Mouse (Mus musculus) limb, embryonic 10.5 days (tissue): Measurements from ENCODE around the gene Osgin1. TPM values are rescaled to one million over a fixed set of nuclear protein-coding genes. Genes with fewer than 3 reads are reported as not detected.
A peak's percentile ranks its signal among the peaks of the same experiment; 100 is the strongest.

Source experiments
- DNase-seq: peaks from one replicate; pipeline ENCODE4 v3.0.0-alpha.2; 2017; ENCODE audit warnings: low spot score
- H3K27ac ChIP-seq: fragments of 300-500 bp; sonication (generic); 2 replicates; pipeline ENCODE4 v1.5.1; 2016; ENCODE audit warnings: mild to moderate bottlenecking
- H3K27me3 ChIP-seq: fragments of 300-500 bp; sonication (generic); 2 replicates; pipeline ENCODE4 v1.6.1; 2016; ENCODE audit warnings: low read depth, mild to moderate bottlenecking; ENCODE audit not compliant: poor library complexity, severe bottlenecking
- H3K36me3 ChIP-seq: fragments of 300-500 bp; sonication (generic); 2 replicates; pipeline ENCODE4 v1.6.1; 2016; ENCODE audit warnings: mild to moderate bottlenecking, moderate library complexity
- H3K4me1 ChIP-seq: fragments of 300-500 bp; sonication (generic); 2 replicates; pipeline ENCODE4 v1.6.1; 2016
- H3K4me3 ChIP-seq: fragments of 300-500 bp; sonication (generic); 2 replicates; pipeline ENCODE4 v1.5.1; 2016; ENCODE audit warnings: mild to moderate bottlenecking, moderate library complexity
- H3K9me3 ChIP-seq: fragments of 300-500 bp; sonication (generic); replicated peaks from 2 replicates; pipeline ENCODE4 v1.6.1; 2016; ENCODE audit warnings: mild to moderate bottlenecking
- WGBS: fragments of 180-500 bp; shearing (Covaris S2); methylation state at CpG from one replicate; pipeline ENCODE4 v1.1.7; 2016; 5-methylcytosine and 5-hydroxymethylcytosine counted together
- polyA plus RNA-seq: library from polyadenylated mRNA; unstranded; fragments of >200 nt; fragmentation: Nextera tagmentation; extraction: Ambion mirVana; gene quantifications from 2 replicates; pipeline ENCODE4 v1.2.1, GENCODE M21; 2016

Osgin1 gene
- polyA plus RNA-seq, 1 experiment from 2014 or later, result 0.34 TPM

- no peak for DNase-seq
- Histone ChIP-seq H3K9me3 (no peaks in the 10 kb centered on the region), H3K27ac (no peak overlapping the region), H3K4me1 (peaks cover 36% of the 10 kb centered on the region), H3K36me3 (no peaks in the 10 kb centered on the region), H3K27me3 (peaks cover 33% of the 10 kb centered on the region), H3K4me3 (no peak overlapping the region)
- WGBS, result 80% methylated on average over 6 of the region's 6 CpGs
Measured at GRCm38 (mm10) chr8:119438876-119439275, 5.0 kb downstream of the Osgin1 start.

DNA sequence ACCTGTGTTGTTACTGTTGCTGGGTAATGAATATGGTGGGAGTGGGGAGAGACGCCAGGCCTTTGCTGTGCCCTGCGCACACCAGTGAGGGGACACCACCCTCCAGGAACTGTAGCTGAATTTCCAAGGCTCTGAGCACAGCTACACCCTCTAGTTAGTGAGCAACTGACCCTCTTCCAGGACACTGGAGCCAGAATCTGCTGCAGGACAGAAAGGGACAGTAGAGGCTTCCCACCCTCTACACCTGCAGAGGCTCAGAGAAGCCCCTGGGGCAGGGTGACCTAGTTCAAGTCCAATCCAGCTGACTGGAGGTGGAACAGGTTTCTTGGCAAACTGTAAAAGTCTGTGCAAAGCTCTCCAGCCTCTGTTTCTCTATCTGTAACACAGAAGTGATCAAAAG is 5.5 kb downstream of the Osgin1 start:
- no peak for DNase-seq
- Histone ChIP-seq H3K4me1 (peaks cover 36% of the 10 kb centered on the region), H3K27ac (no peak overlapping the region), H3K27me3 (peaks cover 33% of the 10 kb centered on the region), H3K36me3 (no peaks in the 10 kb centered on the region), H3K4me3 (no peak overlapping the region), H3K9me3 (no peaks in the 10 kb centered on the region)
- 98% methylated on average over 2 of the region's 2 CpGs for WGBS

- Histone ChIP-seq H3K9me3 (no peaks in the 10 kb centered on the region), H3K27ac (no peak overlapping the region), H3K4me3 (0 out of 2 replicates have a peak overlapping the region, but pooled peaks have one; percentile 28), H3K4me1 (peaks cover 36% of the 10 kb centered on the region), H3K27me3 (peaks cover 33% of the 10 kb centered on the region), H3K36me3 (no peaks in the 10 kb centered on the region)
- no peak for DNase-seq
- WGBS, result 60% methylated on average over 7 of the region's 7 CpGs
Measured at GRCm38 (mm10) chr8:119439893-119440249, 5.9 kb downstream of the Osgin1 start.

- Histone ChIP-seq H3K9me3 (no peaks in the 10 kb centered on the region), H3K27me3 (peaks cover 36% of the 10 kb centered on the region), H3K36me3 (no peaks in the 10 kb centered on the region), H3K27ac (0 out of 2 replicates have a peak overlapping the region, but pooled peaks have one; percentile 26), H3K4me3 (peak overlapping the region; percentile 28; the same call in 1 of the 2 replicates), H3K4me1 (peaks cover 36% of the 10 kb centered on the region)
- peak; percentile 82 for DNase-seq
- WGBS, result 11% methylated on average over 16 of the region's 16 CpGs
Measured at GRCm38 (mm10) chr8:119440250-119440951, 6.5 kb downstream of the Osgin1 start.

DNA sequence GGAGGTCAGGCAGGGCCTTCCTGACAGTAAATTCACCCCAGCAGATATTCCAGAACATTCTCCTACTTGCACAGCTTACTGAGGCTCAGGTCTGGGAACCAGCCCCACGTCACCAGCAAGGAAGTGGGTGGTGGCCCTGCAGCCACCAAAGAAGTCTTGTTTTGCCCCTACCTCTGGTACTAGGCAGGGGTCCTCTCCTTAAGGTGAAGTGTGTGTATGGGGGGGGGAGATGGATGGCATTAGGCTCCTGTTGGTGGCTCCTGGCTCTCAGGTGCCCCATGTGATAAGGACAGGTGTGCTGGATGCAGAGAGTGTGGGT is 7.0 kb downstream of the Osgin1 start:
- Histone ChIP-seq H3K4me3 (no peak overlapping the region), H3K27me3 (peaks cover 41% of the 10 kb centered on the region), H3K9me3 (no peaks in the 10 kb centered on the region), H3K36me3 (no peaks in the 10 kb centered on the region), H3K27ac (no peak overlapping the region), H3K4me1 (peaks cover 39% of the 10 kb centered on the region)
- 71% methylated on average over 1 of the region's 1 CpGs for WGBS
- no peak for DNase-seq

- Histone ChIP-seq H3K4me3 (no peak overlapping the region), H3K27ac (no peak overlapping the region), H3K36me3 (no peaks in the 10 kb centered on the region), H3K4me1 (peaks cover 39% of the 10 kb centered on the region), H3K9me3 (no peaks in the 10 kb centered on the region), H3K27me3 (peaks cover 42% of the 10 kb centered on the region)
- WGBS, result 67% methylated on average over 5 of the region's 5 CpGs
- DNase-seq, result no peak
Measured at GRCm38 (mm10) chr8:119442013-119442412, 8.1 kb downstream of the Osgin1 start.

DNA sequence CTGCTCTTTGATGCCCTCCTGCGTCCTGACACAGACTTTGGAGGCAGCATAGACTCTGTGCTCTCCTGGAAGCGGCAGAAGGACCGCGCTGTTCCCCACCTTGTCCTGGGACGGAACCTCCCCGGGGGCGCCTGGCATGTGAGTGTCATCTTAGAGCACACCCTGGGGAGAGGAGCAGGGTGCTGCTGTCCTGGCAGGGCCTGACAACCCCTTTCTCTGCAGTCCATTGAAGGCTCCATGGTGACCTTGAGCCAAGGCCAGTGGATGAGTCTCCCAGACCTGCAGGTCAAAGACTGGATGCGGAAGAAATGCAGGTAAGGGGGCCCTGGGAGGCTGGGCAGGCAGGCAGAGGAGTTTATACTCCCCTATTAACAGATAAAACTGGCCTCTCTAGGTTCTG is 9.0 kb downstream of the Osgin1 start:
- Histone ChIP-seq H3K27ac (no peak overlapping the region), H3K27me3 (peaks cover 51% of the 10 kb centered on the region), H3K4me3 (no peak overlapping the region), H3K36me3 (no peaks in the 10 kb centered on the region), H3K9me3 (no peaks in the 10 kb centered on the region), H3K4me1 (peaks cover 39% of the 10 kb centered on the region)
- 94% methylated on average over 8 of the region's 8 CpGs for WGBS
- DNase-seq, result no peak

GRCm38 (mm10) chr8:119446211-119446989 is 12.5 kb downstream of the Osgin1 start, which contains the start of gene Necab2:
Gene Necab2 (plus strand): TSS chr8:119446719.
- no peaks in the 10 kb centered on the region for H3K36me3 ChIP-seq
- peak; percentile 96 for DNase-seq
- H3K27ac ChIP-seq, result peak within 1 kb of the TSS; percentile 92
- peaks cover 62% of the 10 kb centered on the region for H3K27me3 ChIP-seq
- H3K9me3 ChIP-seq, result no peaks in the 10 kb centered on the region
- peaks cover 21% of the 10 kb centered on the region for H3K4me1 ChIP-seq
- H3K4me3 ChIP-seq, result peak within 1 kb of the TSS; percentile 80
- WGBS, result 2% methylated on average over 49 of the region's 52 CpGs

DNA sequence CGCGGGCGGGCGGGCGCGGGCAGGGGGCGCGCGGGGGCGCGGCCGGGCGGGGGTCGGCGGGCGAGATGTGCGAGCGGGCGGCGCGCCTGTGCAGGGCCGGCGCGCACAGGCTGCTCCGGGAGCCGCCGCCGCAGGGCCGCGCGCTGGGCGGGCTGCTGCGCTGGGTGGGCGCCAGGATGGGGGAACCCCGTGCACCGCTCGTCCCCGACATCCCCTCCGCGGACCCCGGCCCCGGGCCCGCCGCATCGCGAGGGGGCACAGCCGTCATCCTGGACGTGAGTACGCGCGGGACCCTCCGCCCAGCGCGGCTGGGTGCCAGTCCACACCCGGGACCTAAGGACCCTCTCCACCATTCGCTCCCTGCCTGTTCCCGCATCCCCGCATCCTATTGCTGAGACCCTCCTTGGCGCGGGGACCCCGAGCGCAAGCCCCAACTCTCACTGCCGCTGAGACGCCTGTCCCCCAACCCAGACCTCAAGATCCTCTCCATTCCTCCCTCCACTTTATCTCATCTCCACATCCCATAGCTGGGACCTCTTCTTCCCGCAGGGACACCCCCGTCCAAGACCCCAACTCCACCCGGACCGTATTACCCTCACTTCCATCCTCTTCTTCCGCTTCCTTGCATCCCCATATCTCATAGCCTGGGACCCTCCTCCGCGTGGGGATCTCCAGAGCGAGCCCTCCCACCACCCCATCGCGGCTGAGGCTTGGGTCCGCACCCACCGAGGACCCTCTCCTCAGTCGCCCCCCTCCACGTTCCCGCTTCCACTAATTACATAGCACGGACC is 13.3 kb downstream of the Osgin1 start:
- H3K27me3 ChIP-seq, result peaks cover 54% of the 10 kb centered on the region
- WGBS, result under 1% methylated on average over 35 of the region's 80 CpGs
- H3K27ac ChIP-seq, result peak overlapping the region; percentile 92
- H3K4me1 ChIP-seq, result peaks cover 20% of the 10 kb centered on the region
- H3K9me3 ChIP-seq, result no peaks in the 10 kb centered on the region
- DNase-seq, result peak; percentile 61
- no peaks in the 10 kb centered on the region for H3K36me3 ChIP-seq
- peak overlapping the region; percentile 80 for H3K4me3 ChIP-seq

DNA sequence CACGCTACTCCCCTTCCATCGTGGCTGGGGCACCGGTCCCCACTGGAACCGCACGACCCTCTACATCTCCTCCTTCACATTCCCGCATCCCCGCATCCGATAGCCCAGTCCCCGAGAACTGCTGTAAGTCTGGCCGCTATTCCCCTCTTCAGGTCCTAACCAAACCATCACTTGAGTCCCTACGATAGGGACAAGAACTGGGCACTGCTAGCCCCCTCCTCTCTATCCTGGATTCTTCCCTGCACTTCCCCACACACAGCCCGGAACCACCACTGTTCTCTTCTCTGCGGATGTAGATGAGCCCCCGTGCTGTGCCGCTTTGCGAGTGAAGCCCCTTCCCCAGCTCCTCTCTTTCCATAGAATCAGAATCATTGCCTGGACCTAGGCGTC is 13.9 kb downstream of the Osgin1 start:
- WGBS, result 4% methylated on average over 17 of the region's 17 CpGs
- Histone ChIP-seq H3K4me3 (peak overlapping the region; percentile 80), H3K9me3 (no peaks in the 10 kb centered on the region), H3K27ac (0 out of 2 replicates have a peak overlapping the region, but pooled peaks have one; percentile 92), H3K36me3 (no peaks in the 10 kb centered on the region), H3K27me3 (peaks cover 49% of the 10 kb centered on the region), H3K4me1 (peaks cover 20% of the 10 kb centered on the region)
- DNase-seq, result no peak

DNA sequence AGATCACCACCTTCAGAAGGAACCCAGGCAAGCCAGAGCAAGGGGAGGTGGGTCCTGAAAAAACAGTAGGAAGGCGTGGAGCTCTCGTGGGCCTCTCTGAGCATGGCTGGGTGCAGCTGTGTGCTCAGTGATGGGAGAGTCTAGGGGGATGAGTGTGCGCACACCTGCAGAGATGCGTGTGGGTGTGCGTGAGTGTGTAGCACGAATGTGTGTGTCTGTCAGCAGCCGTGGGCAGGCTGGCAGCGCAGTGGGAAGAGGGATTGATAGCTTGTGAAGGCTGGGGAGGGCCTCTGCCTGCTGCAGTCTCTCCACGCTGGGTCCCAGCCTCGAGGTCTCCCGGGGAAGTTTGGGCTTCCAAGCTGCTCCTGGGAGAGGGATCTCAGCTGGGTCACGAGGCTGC is 15.7 kb downstream of the Osgin1 start:
- no peak for DNase-seq
- peaks cover 44% of the 10 kb centered on the region for H3K27me3 ChIP-seq
- H3K27ac ChIP-seq, result no peak overlapping the region
- no peaks in the 10 kb centered on the region for H3K9me3 ChIP-seq
- H3K4me1 ChIP-seq, result peaks cover 20% of the 10 kb centered on the region
- 85% methylated on average over 12 of the region's 12 CpGs for WGBS
- H3K4me3 ChIP-seq, result no peak overlapping the region
- H3K36me3 ChIP-seq, result no peaks in the 10 kb centered on the region

- Histone ChIP-seq H3K4me3 (no peak overlapping the region), H3K9me3 (no peaks in the 10 kb centered on the region), H3K36me3 (no peaks in the 10 kb centered on the region), H3K27ac (no peak overlapping the region), H3K4me1 (peaks cover 15% of the 10 kb centered on the region), H3K27me3 (peaks cover 36% of the 10 kb centered on the region)
- no peak for DNase-seq
- 86% methylated on average over 4 of the region's 4 CpGs for WGBS
Measured at GRCm38 (mm10) chr8:119451131-119451530, 17.2 kb downstream of the Osgin1 start.

DNA sequence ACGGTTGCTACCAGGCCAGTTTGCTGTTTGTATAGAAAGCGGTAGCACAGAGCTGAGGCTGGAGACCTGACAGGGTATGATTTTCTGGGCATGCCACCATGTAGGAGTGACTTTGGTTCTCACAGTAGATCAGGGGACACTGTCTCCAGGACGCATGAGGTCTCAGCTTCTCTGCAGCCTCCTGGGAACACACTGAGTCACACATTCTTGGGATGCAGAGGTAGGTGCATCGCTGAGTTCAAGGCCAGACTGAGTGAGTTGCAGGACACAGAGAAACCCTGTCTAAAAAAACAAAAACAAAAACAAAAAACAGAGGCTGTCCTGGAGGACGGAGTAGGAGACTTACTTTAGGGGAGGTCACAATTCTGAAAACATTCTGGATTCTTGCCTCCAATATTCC is 19.0 kb downstream of the Osgin1 start:
- Histone ChIP-seq H3K27me3 (peaks cover 26% of the 10 kb centered on the region), H3K4me3 (no peak overlapping the region), H3K27ac (no peak overlapping the region), H3K36me3 (no peaks in the 10 kb centered on the region), H3K9me3 (no peaks in the 10 kb centered on the region), H3K4me1 (peaks cover 2% of the 10 kb centered on the region)
- 92% methylated on average over 5 of the region's 5 CpGs for WGBS
- DNase-seq, result no peak
